Mouse (Mus musculus): Measurements from ENCODE around the gene Nadsyn1.

Gene Nadsyn1

GRCm38 (mm10) chr7:143805199-143805624 is 17.4 kb downstream of the Nadsyn1 start:
- DNase-seq (ENCODE audit: low read depth, low spot score) = no peak

GRCm38 (mm10) chr7:143801195-143802065 is 21.2 kb downstream of the Nadsyn1 start:
- DNase-seq (ENCODE audit: low read depth, low spot score) = no peak

GRCm38 (mm10) chr7:143800770-143801169 is 21.9 kb downstream of the Nadsyn1 start:
- DNase-seq (ENCODE audit: low read depth, low spot score) = no peak

GRCm38 (mm10) chr7:143798783-143799182 is 23.9 kb downstream of the Nadsyn1 start:
- no peak for DNase-seq (ENCODE audit: low read depth, low spot score)

- DNase-seq (ENCODE audit: low read depth, low spot score) = peak; percentile 68
These were observed 29.5 kb downstream of the Nadsyn1 start for GRCm38 (mm10) chr7:143793121-143793520.

GRCm38 (mm10) chr7:143792336-143792985 is 30.2 kb downstream of the Nadsyn1 start:
- DNase-seq (ENCODE audit: low read depth, low spot score) = no peak

- peak; percentile 60 for DNase-seq (ENCODE audit: low read depth, low spot score)
These were observed 38.4 kb downstream of the Nadsyn1 start, which contains the start of gene Mrgpre for GRCm38 (mm10) chr7:143783996-143784829. Gene Mrgpre (minus strand): TSS chr7:143784500.

- DNase-seq (ENCODE audit: low read depth, low spot score) = no peak
These were observed 39.2 kb downstream of the Nadsyn1 start for GRCm38 (mm10) chr7:143783378-143783995.

- DNase-seq (ENCODE audit: low read depth, low spot score) = no peak
These were observed 45.3 kb downstream of the Nadsyn1 start for GRCm38 (mm10) chr7:143777375-143777774.

GRCm38 (mm10) chr7:143776137-143776536 is 46.5 kb downstream of the Nadsyn1 start:
- no peak for DNase-seq (ENCODE audit: low read depth, low spot score)

- no peak for DNase-seq (ENCODE audit: low read depth, low spot score)
These were observed 53.2 kb downstream of the Nadsyn1 start for GRCm38 (mm10) chr7:143769461-143769860.

GRCm38 (mm10) chr7:143768267-143768666 is 54.4 kb downstream of the Nadsyn1 start:
- no peak for DNase-seq (ENCODE audit: low read depth, low spot score)

GRCm38 (mm10) chr7:143766893-143767292 is 55.8 kb downstream of the Nadsyn1 start, which contains the start of gene Mrgprg:
Gene Mrgprg (minus strand): TSS chr7:143766993.
- no peak for DNase-seq (ENCODE audit: low read depth, low spot score)

- DNase-seq (ENCODE audit: low read depth, low spot score) = no peak
These were observed 57.6 kb downstream of the Nadsyn1 start for GRCm38 (mm10) chr7:143764876-143765530.

GRCm38 (mm10) chr7:143763794-143764193 is 58.9 kb downstream of the Nadsyn1 start:
- DNase-seq (ENCODE audit: low read depth, low spot score) = peak; percentile 78

GRCm38 (mm10) chr7:143758956-143759355 is 63.7 kb downstream of the Nadsyn1 start:
- no peak for DNase-seq (ENCODE audit: low read depth, low spot score)

GRCm38 (mm10) chr7:143757696-143758095 is 65.0 kb downstream of the Nadsyn1 start:
- DNase-seq (ENCODE audit: low read depth, low spot score) = no peak

GRCm38 (mm10) chr7:143757027-143757390 is 65.6 kb downstream of the Nadsyn1 start:
- DNase-seq (ENCODE audit: low read depth, low spot score) = peak; percentile 91

GRCm38 (mm10) chr7:143756125-143757026 is 66.3 kb downstream of the Nadsyn1 start, which contains the start of gene Osbpl5:
Gene Osbpl5 (minus strand): TSS chr7:143756985.
- DNase-seq (ENCODE audit: low read depth, low spot score) = peak; percentile 44
